ENCODE assay signal across 9 mouse cellular contexts in genomic region chr2:152816657-152817348, GRCm38 (mm10). TPM values are rescaled to one million over a fixed set of nuclear protein-coding genes. Genes with fewer than 3 reads are reported as not detected.
DNase-seq lines count a peak whose midpoint lies in the region; ATAC-seq and TF ChIP-seq lines count a peak whose summit lies in the region.
"Had no signal": no experiment of that assay in that cellular context is flagged by ENCODE, and none has a peak within 500 bp of the region (broad histone marks: within the 10 kb centered on the region; RNA-seq: fewer than 3 reads in every experiment).

No protein-coding gene starts in this region.

- H3K4me3 ChIP-seq in forebrain, embryonic 12.5 days (replicated peaks) = no peak overlapping the region
- H3K4me3 ChIP-seq in forebrain, postnatal 0 days (ENCODE audit: low read depth, low read length) = no peak overlapping the region
- H3K4me3 ChIP-seq in lung, embryonic 15.5 days = no peak overlapping the region
- no peak overlapping the region for H3K4me3 ChIP-seq in heart, embryonic 16.5 days (ENCODE audit: low read length)
- no peak overlapping the region for H3K4me3 ChIP-seq in macrophage (ENCODE audit: inconsistent target)
- H3K4me3 ChIP-seq: neural tube, embryonic 15.5 days had no signal

- H3K27ac ChIP-seq in forebrain, embryonic 12.5 days = peak overlapping the region; percentile 46; the same call in 1 of the 2 replicates
- H3K27ac ChIP-seq in forebrain, postnatal 0 days (ENCODE audit: low read depth, low read length) = no peak overlapping the region
- peak overlapping the region; percentile 95 for H3K27ac ChIP-seq in lung, embryonic 15.5 days
- H3K27ac ChIP-seq in heart, embryonic 16.5 days (ENCODE audit: low read length) = peak overlapping the region; percentile 55
- peak overlapping the region; percentile 10 for H3K27ac ChIP-seq in macrophage

- ATAC-seq in forebrain, embryonic 12.5 days (ENCODE audit: low FRiP score) = no peak
- no peak for ATAC-seq in forebrain, postnatal 0 days
- ATAC-seq in lung, embryonic 15.5 days (ENCODE audit: borderline replicate concordance, extremely low read depth, low FRiP score, low TSS enrichment) = no peak
- no peak for ATAC-seq in heart, embryonic 16.5 days (replicated peaks; ENCODE audit: extremely low read depth, insufficient read depth, low FRiP score)
- no peak for ATAC-seq in megakaryocyte-erythroid progenitor cell, adult 5-6 weeks (replicated peaks; ENCODE audit: low FRiP score, low TSS enrichment, poor library complexity, severe bottlenecking)

- no peaks in the 10 kb centered on the region for H3K27me3 ChIP-seq in forebrain, embryonic 12.5 days
- H3K27me3 ChIP-seq in forebrain, postnatal 0 days (ENCODE audit: insufficient read depth, low read length) = no peaks in the 10 kb centered on the region
- no peaks in the 10 kb centered on the region for H3K27me3 ChIP-seq in lung, embryonic 15.5 days
- no peaks in the 10 kb centered on the region for H3K27me3 ChIP-seq in heart, embryonic 16.5 days (ENCODE audit: control insufficient read depth, insufficient read depth, low read length)
- H3K27me3 ChIP-seq: neural tube, embryonic 15.5 days had no signal

- H3K9ac ChIP-seq in forebrain, embryonic 12.5 days = no peak overlapping the region
- H3K9ac ChIP-seq in forebrain, postnatal 0 days = no peak overlapping the region
- no peak overlapping the region for H3K9ac ChIP-seq in lung, embryonic 15.5 days
- H3K9ac ChIP-seq in heart, embryonic 16.5 days (ENCODE audit: low read length) = no peak overlapping the region
- H3K9ac ChIP-seq: neural tube, embryonic 15.5 days had no signal

- TF ChIP-seq CTCF in forebrain, postnatal 0 days (IDR thresholded peaks at IDR 0.05; ENCODE audit: low read depth) = no peak

- H3K4me2 ChIP-seq in forebrain, embryonic 12.5 days = no peak overlapping the region
- H3K4me2 ChIP-seq in forebrain, postnatal 0 days (ENCODE audit: low read depth) = no peak overlapping the region
- H3K4me2 ChIP-seq in lung, embryonic 15.5 days = no peak overlapping the region
- H3K4me2 ChIP-seq in heart, embryonic 16.5 days (ENCODE audit: low read depth, low read length) = no peak overlapping the region
- H3K4me2 ChIP-seq: neural tube, embryonic 15.5 days had no signal

- peaks cover 100% of the 10 kb centered on the region for H3K79me2 ChIP-seq in macrophage (ENCODE audit: inconsistent target)

- peaks cover 57% of the 10 kb centered on the region for H3K4me1 ChIP-seq in forebrain, embryonic 12.5 days
- H3K4me1 ChIP-seq in forebrain, postnatal 0 days (ENCODE audit: insufficient read depth) = peaks cover 20% of the 10 kb centered on the region; the same call in 1 of the 2 replicates
- peaks cover 74% of the 10 kb centered on the region for H3K4me1 ChIP-seq in lung, embryonic 15.5 days
- peaks cover 62% of the 10 kb centered on the region for H3K4me1 ChIP-seq in heart, embryonic 16.5 days (ENCODE audit: control insufficient read depth, insufficient read depth, low read length)

- no peaks in the 10 kb centered on the region for H3K9me3 ChIP-seq in forebrain, embryonic 12.5 days
- no peaks in the 10 kb centered on the region for H3K9me3 ChIP-seq in forebrain, postnatal 0 days (ENCODE audit: low read length)
- no peaks in the 10 kb centered on the region for H3K9me3 ChIP-seq in lung, embryonic 15.5 days
- 0 out of 2 replicates have a peak, but pooled peaks cover 3% of the 10 kb centered on the region for H3K9me3 ChIP-seq in heart, embryonic 16.5 days (replicated peaks; ENCODE audit: control insufficient read depth, low read length)
- H3K9me3 ChIP-seq: neural tube, embryonic 15.5 days had no signal

- H3K36me3 ChIP-seq in forebrain, embryonic 12.5 days (replicated peaks) = peaks cover 24% of the 10 kb centered on the region
- H3K36me3 ChIP-seq in forebrain, postnatal 0 days (ENCODE audit: insufficient read depth) = peaks cover 10% of the 10 kb centered on the region
- peaks cover 13% of the 10 kb centered on the region for H3K36me3 ChIP-seq in lung, embryonic 15.5 days
- peaks cover 7% of the 10 kb centered on the region; the same call in 1 of the 2 replicates for H3K36me3 ChIP-seq in heart, embryonic 16.5 days (ENCODE audit: control insufficient read depth, insufficient read depth)
- peaks cover 15% of the 10 kb centered on the region; the same call in 1 of the 2 replicates for H3K36me3 ChIP-seq in macrophage (ENCODE audit: inconsistent target)

- no peak for DNase-seq in forebrain, postnatal 0 days
- no peak for DNase-seq in lung, adult 18-20 months
- no peak for DNase-seq in ovary, postnatal 36 days (ENCODE audit: low spot score)

- 84% methylated on average over 3 of the region's 3 CpGs for WGBS in forebrain, embryonic 12.5 days
- 88% methylated on average over 3 of the region's 3 CpGs for WGBS in forebrain, postnatal 0 days
- 75% methylated on average over 3 of the region's 3 CpGs for WGBS in lung, embryonic 15.5 days
- WGBS in heart, embryonic 16.5 days = 78% methylated on average over 3 of the region's 3 CpGs
- 100% methylated on average over 3 of the region's 3 CpGs for WGBS in macrophage (ENCODE audit: missing documents)

RNA-seq across cellular contexts. Expression of gene Bcl2l1, which starts 14.7 kb away (rescaled TPM):
- polyA plus RNA-seq in forebrain, embryonic 12.5 days (2016; fragmentation: Nextera tagmentation; extraction: Ambion mirVana) = 159 and 164 TPM in 2 replicates
- 152 and 157 TPM in 2 replicates for total RNA-seq in forebrain, postnatal 0 days (2014; rRNA removed)
- polyA plus RNA-seq in forebrain, postnatal 0 days (2015; fragmentation: Nextera tagmentation; extraction: Ambion mirVana) = 173 and 175 TPM in 2 replicates
- polyA plus RNA-seq in lung, embryonic 15.5 days (2015; fragmentation: Nextera tagmentation; extraction: Ambion mirVana) = 101 and 107 TPM in 2 replicates
- 70.5 and 74.3 TPM in 2 replicates for polyA plus RNA-seq in heart, embryonic 16.5 days (2015; fragmentation: Nextera tagmentation; extraction: Ambion mirVana)
- total RNA-seq in macrophage (2018; cell fraction: chromatin; rRNA removed) = 100 to 1,000 TPM; 136 to 537 (median 201) TPM
- total RNA-seq in macrophage (2018; cell fraction: cytosol; rRNA removed) = 100 to 1,000 TPM in 7 of 26 experiments, 10 to 100 TPM in 19; 72.0 to 192 (median 85.2) TPM
- 100 to 1,000 TPM; 131 to 456 (median 217) TPM for total RNA-seq in macrophage (2018; cell fraction: nucleus; rRNA removed)
- 38.6 to 159 TPM (median 48.4 TPM) in 3 replicates for polyA plus RNA-seq in macrophage (2018)
- total RNA-seq in megakaryocyte-erythroid progenitor cell, adult 5-6 weeks (2014; fragmentation: Nextera tagmentation) = 5.7 and 6.7 TPM in 2 replicates
- 3.7 and 11.8 TPM in 2 replicates for total RNA-seq in megakaryocyte-erythroid progenitor cell, adult 5-6 weeks (2017)

RNA-seq across cellular contexts. Expression of gene Tpx2, which starts 31.0 kb away (rescaled TPM):
- polyA plus RNA-seq in forebrain, embryonic 12.5 days (2016; fragmentation: Nextera tagmentation; extraction: Ambion mirVana) = 133 and 156 TPM in 2 replicates
- total RNA-seq in forebrain, postnatal 0 days (2014; rRNA removed) = 10.5 and 22.5 TPM in 2 replicates
- polyA plus RNA-seq in forebrain, postnatal 0 days (2015; fragmentation: Nextera tagmentation; extraction: Ambion mirVana) = 11.0 and 11.2 TPM in 2 replicates
- polyA plus RNA-seq in lung, embryonic 15.5 days (2015; fragmentation: Nextera tagmentation; extraction: Ambion mirVana) = 92.1 and 94.7 TPM in 2 replicates
- 45.4 and 55.1 TPM in 2 replicates for polyA plus RNA-seq in heart, embryonic 16.5 days (2015; fragmentation: Nextera tagmentation; extraction: Ambion mirVana)
- 10 to 100 TPM in 5 of 26 experiments, 1 to 10 TPM in 21; 2.1 to 18.9 (median 7.1) TPM for total RNA-seq in macrophage (2018; cell fraction: chromatin; rRNA removed)
- total RNA-seq in macrophage (2018; cell fraction: cytosol; rRNA removed) = 10 to 100 TPM in 13 of 26 experiments, 1 to 10 TPM in 13; 4.3 to 30.1 (median 10.4) TPM
- 10 to 100 TPM in 12 of 26 experiments, 1 to 10 TPM in 14; 2.6 to 18.6 (median 9.8) TPM for total RNA-seq in macrophage (2018; cell fraction: nucleus; rRNA removed)
- polyA plus RNA-seq in macrophage (2018) = 3.4 to 14.0 TPM (median 11.8 TPM) in 3 replicates
- 51.9 and 52.3 TPM in 2 replicates for total RNA-seq in megakaryocyte-erythroid progenitor cell, adult 5-6 weeks (2014; fragmentation: Nextera tagmentation)
- total RNA-seq in megakaryocyte-erythroid progenitor cell, adult 5-6 weeks (2017) = 79.0 and 103 TPM in 2 replicates
